Mouse (Mus musculus): ENCODE results near the gene Zfp870.

GRCm38 (mm10) chr17:32841388-32841787, 50.1 kb downstream of the Zfp870 start:
- TF ChIP-seq ZC3H11A (IDR thresholded peaks at IDR 0.05; ENCODE audit: borderline replicate concordance, low read depth, low read length): no peak
- TF ChIP-seq CHD2 (IDR thresholded peaks at IDR 0.05; ENCODE audit: low read depth, low read length): no peak
